Mouse (Mus musculus): ENCODE data around the gene Mslnl. TPM values are rescaled to one million over a fixed set of nuclear protein-coding genes. Genes with fewer than 3 reads are reported as not detected.

Gene Mslnl
- 0.30 TPM in 1 of 2 replicates, not detected in the other for polyA plus RNA-seq (2011; ENCODE audit: insufficient read depth, insufficient read length, low read depth, missing spikeins)

GRCm38 (mm10) chr17:25735745-25736144 is at the start of gene Mslnl:
Mslnl (plus strand) TSS chr17:25736042.
- no peak within 1 kb of the TSS for H3K4me3 ChIP-seq (ENCODE audit: low read depth, low read length)
- no peaks in the 10 kb centered on the region for H3K4me1 ChIP-seq (ENCODE audit: control insufficient read depth, insufficient read depth, low read length)
- no peaks in the 10 kb centered on the region for H3K36me3 ChIP-seq (ENCODE audit: control insufficient read depth, insufficient read depth, low read length, poor library complexity, severe bottlenecking)
- no peak within 1 kb of the TSS for H3K27ac ChIP-seq (ENCODE audit: insufficient read depth, low read length)
- TF ChIP-seq EP300 (IDR thresholded peaks at IDR 0.05; ENCODE audit: insufficient read depth, low read depth, low read length) (no peak), POLR2A (IDR thresholded peaks at IDR 0.05; ENCODE audit: insufficient read depth, low read length) (no peak), CTCF (IDR thresholded peaks at IDR 0.05; ENCODE audit: low read depth, low read length) (no peak)
- H3K27me3 ChIP-seq (ENCODE audit: control insufficient read depth, insufficient read depth, low read length, poor library complexity, severe bottlenecking), result no peaks in the 10 kb centered on the region
- H3K9ac ChIP-seq (ENCODE audit: low read depth, poor library complexity, severe bottlenecking), result no peak within 1 kb of the TSS
- H3K9me3 ChIP-seq (replicated peaks; ENCODE audit: control insufficient read depth, insufficient read depth, low read length, poor library complexity, severe bottlenecking), result no peaks in the 10 kb centered on the region

GRCm38 (mm10) chr17:25686323-25686722 is 49.5 kb upstream of the Mslnl start:
- Histone ChIP-seq H3K27ac (ENCODE audit: insufficient read depth, low read length) (no peak overlapping the region), H3K4me3 (ENCODE audit: low read depth, low read length) (no peak overlapping the region), H3K27me3 (ENCODE audit: control insufficient read depth, insufficient read depth, low read length, poor library complexity, severe bottlenecking) (no peaks in the 10 kb centered on the region), H3K4me1 (ENCODE audit: control insufficient read depth, insufficient read depth, low read length) (no peaks in the 10 kb centered on the region), H3K36me3 (ENCODE audit: control insufficient read depth, insufficient read depth, low read length, poor library complexity, severe bottlenecking) (no peaks in the 10 kb centered on the region), H3K9ac (ENCODE audit: low read depth, poor library complexity, severe bottlenecking) (no peak overlapping the region), H3K9me3 (replicated peaks; ENCODE audit: control insufficient read depth, insufficient read depth, low read length, poor library complexity, severe bottlenecking) (no peaks in the 10 kb centered on the region)
- TF ChIP-seq CTCF (IDR thresholded peaks at IDR 0.05; ENCODE audit: low read depth, low read length) (peak; percentile 24), EP300 (IDR thresholded peaks at IDR 0.05; ENCODE audit: insufficient read depth, low read depth, low read length) (no peak), POLR2A (IDR thresholded peaks at IDR 0.05; ENCODE audit: insufficient read depth, low read length) (no peak)

- no peaks in the 10 kb centered on the region for H3K4me1 ChIP-seq (ENCODE audit: control insufficient read depth, insufficient read depth, low read length)
- no peak overlapping the region for H3K27ac ChIP-seq (ENCODE audit: insufficient read depth, low read length)
- H3K9ac ChIP-seq (ENCODE audit: low read depth, poor library complexity, severe bottlenecking), result no peak overlapping the region
- TF ChIP-seq EP300 (IDR thresholded peaks at IDR 0.05; ENCODE audit: insufficient read depth, low read depth, low read length) (no peak), CTCF (IDR thresholded peaks at IDR 0.05; ENCODE audit: low read depth, low read length) (no peak), POLR2A (IDR thresholded peaks at IDR 0.05; ENCODE audit: insufficient read depth, low read length) (no peak)
- H3K4me3 ChIP-seq (ENCODE audit: low read depth, low read length), result no peak overlapping the region
- H3K36me3 ChIP-seq (ENCODE audit: control insufficient read depth, insufficient read depth, low read length, poor library complexity, severe bottlenecking), result no peaks in the 10 kb centered on the region
- H3K27me3 ChIP-seq (ENCODE audit: control insufficient read depth, insufficient read depth, low read length, poor library complexity, severe bottlenecking), result no peaks in the 10 kb centered on the region
- H3K9me3 ChIP-seq (replicated peaks; ENCODE audit: control insufficient read depth, insufficient read depth, low read length, poor library complexity, severe bottlenecking), result no peaks in the 10 kb centered on the region
Measured at GRCm38 (mm10) chr17:25688922-25689321, 46.9 kb upstream of the Mslnl start.

- Histone ChIP-seq H3K9ac (ENCODE audit: low read depth, poor library complexity, severe bottlenecking) (no peak overlapping the region), H3K4me3 (ENCODE audit: low read depth, low read length) (no peak overlapping the region), H3K9me3 (replicated peaks; ENCODE audit: control insufficient read depth, insufficient read depth, low read length, poor library complexity, severe bottlenecking) (no peaks in the 10 kb centered on the region), H3K27me3 (ENCODE audit: control insufficient read depth, insufficient read depth, low read length, poor library complexity, severe bottlenecking) (no peaks in the 10 kb centered on the region), H3K4me1 (ENCODE audit: control insufficient read depth, insufficient read depth, low read length) (no peaks in the 10 kb centered on the region), H3K27ac (ENCODE audit: insufficient read depth, low read length) (no peak overlapping the region), H3K36me3 (ENCODE audit: control insufficient read depth, insufficient read depth, low read length, poor library complexity, severe bottlenecking) (no peaks in the 10 kb centered on the region)
- no peak for TF ChIP-seq POLR2A (IDR thresholded peaks at IDR 0.05; ENCODE audit: insufficient read depth, low read length)
- no peak for TF ChIP-seq EP300 (IDR thresholded peaks at IDR 0.05; ENCODE audit: insufficient read depth, low read depth, low read length)
- TF ChIP-seq CTCF (IDR thresholded peaks at IDR 0.05; ENCODE audit: low read depth, low read length), result no peak
Measured at GRCm38 (mm10) chr17:25696263-25696662, 39.6 kb upstream of the Mslnl start.

- Histone ChIP-seq H3K9me3 (replicated peaks; ENCODE audit: control insufficient read depth, insufficient read depth, low read length, poor library complexity, severe bottlenecking) (no peaks in the 10 kb centered on the region), H3K9ac (ENCODE audit: low read depth, poor library complexity, severe bottlenecking) (no peak overlapping the region)
- TF ChIP-seq CTCF (IDR thresholded peaks at IDR 0.05; ENCODE audit: low read depth, low read length), result peak; percentile 53
- TF ChIP-seq POLR2A (IDR thresholded peaks at IDR 0.05; ENCODE audit: insufficient read depth, low read length), result no peak
Measured at GRCm38 (mm10) chr17:25698446-25698845, 37.4 kb upstream of the Mslnl start.

GRCm38 (mm10) chr17:25700863-25701496 is 34.9 kb upstream of the Mslnl start:
- Histone ChIP-seq H3K4me1 (ENCODE audit: control insufficient read depth, insufficient read depth, low read length) (no peaks in the 10 kb centered on the region), H3K9ac (ENCODE audit: low read depth, poor library complexity, severe bottlenecking) (no peak overlapping the region), H3K9me3 (replicated peaks; ENCODE audit: control insufficient read depth, insufficient read depth, low read length, poor library complexity, severe bottlenecking) (no peaks in the 10 kb centered on the region), H3K36me3 (ENCODE audit: control insufficient read depth, insufficient read depth, low read length, poor library complexity, severe bottlenecking) (no peaks in the 10 kb centered on the region), H3K27me3 (ENCODE audit: control insufficient read depth, insufficient read depth, low read length, poor library complexity, severe bottlenecking) (no peaks in the 10 kb centered on the region), H3K4me3 (ENCODE audit: low read depth, low read length) (no peak overlapping the region), H3K27ac (ENCODE audit: insufficient read depth, low read length) (no peak overlapping the region)
- no peak for TF ChIP-seq EP300 (IDR thresholded peaks at IDR 0.05; ENCODE audit: insufficient read depth, low read depth, low read length)
- peak; percentile 76 for TF ChIP-seq CTCF (IDR thresholded peaks at IDR 0.05; ENCODE audit: low read depth, low read length)

More at GRCm38 (mm10) chr17:25698446-25698845, 37.4 kb upstream of the Mslnl start:
- H3K27ac ChIP-seq (ENCODE audit: insufficient read depth, low read length), result no peak overlapping the region
- no peaks in the 10 kb centered on the region for H3K36me3 ChIP-seq (ENCODE audit: control insufficient read depth, insufficient read depth, low read length, poor library complexity, severe bottlenecking)
- no peaks in the 10 kb centered on the region for H3K27me3 ChIP-seq (ENCODE audit: control insufficient read depth, insufficient read depth, low read length, poor library complexity, severe bottlenecking)
- no peaks in the 10 kb centered on the region for H3K4me1 ChIP-seq (ENCODE audit: control insufficient read depth, insufficient read depth, low read length)
- no peak overlapping the region for H3K4me3 ChIP-seq (ENCODE audit: low read depth, low read length)
